Mouse (Mus musculus): Measurements from ENCODE around the gene Zscan4b. TPM values are rescaled to one million over a fixed set of nuclear protein-coding genes. Genes with fewer than 3 reads are reported as not detected.
"Not testable (repeated sequence)": the region's sequence is repeated elsewhere in the genome, so short reads cannot be mapped to it uniquely, and the experiment has no call there.

The Zscan4b gene
- polyA plus RNA-seq (2014; fragmentation: Nextera tagmentation; extraction: Ambion mirVana), result not detected in 2 replicates

GRCm38 (mm10) chr7:10904950-10905349, at the start of gene Zscan4b:
Gene Zscan4b, minus strand, starts transcription at chr7:10905050.
- H3K4me3 ChIP-seq (ENCODE audit: low read depth, low read length); ATAC-seq (ENCODE audit: low FRiP score); H3K9ac ChIP-seq (ENCODE audit: low read length); H3K4me1 ChIP-seq (ENCODE audit: control insufficient read depth, insufficient read depth, low read length); H3K36me3 ChIP-seq (ENCODE audit: control insufficient read depth, insufficient read depth, low read length); H3K9me3 ChIP-seq (ENCODE audit: control insufficient read depth, low read length); H3K4me2 ChIP-seq; H3K27ac ChIP-seq (ENCODE audit: low read depth, low read length); DNase-seq (ENCODE audit: low spot score, missing footprints); H3K27me3 ChIP-seq (ENCODE audit: control insufficient read depth, insufficient read depth, low read length): not testable (repeated sequence)
- 83% methylated on average over 1 of the region's 1 CpGs for WGBS

Other genes with a start within 250 kb of the Zscan4b start
- gene Nlrp4b, start 217.3 kb downstream of the Zscan4b start, polyA plus RNA-seq (2014; fragmentation: Nextera tagmentation; extraction: Ambion mirVana), result not detected in 2 replicates
- not detected in 2 replicates for gene Vmn1r71, start 150.7 kb downstream of the Zscan4b start, polyA plus RNA-seq (2014; fragmentation: Nextera tagmentation; extraction: Ambion mirVana)
- gene Zscan4c, start 100.7 kb upstream of the Zscan4b start, polyA plus RNA-seq (2014; fragmentation: Nextera tagmentation; extraction: Ambion mirVana), result not detected in 2 replicates
- gene Zscan4-ps1, start 164.6 kb upstream of the Zscan4b start, polyA plus RNA-seq (2014; fragmentation: Nextera tagmentation; extraction: Ambion mirVana), result not detected in 2 replicates